Mouse (Mus musculus) c-Kit-positive CD71-positive TER-119-positive erythroid progenitor cells, embryonic 14.5 days (primary cell): ENCODE measurements at regions not wholly inside any gene's neighbourhood (a gene's known extent, or its start where the extent isn't known, plus 50 kb on each side); places are given as distances from the start of the nearest gene placed in this dataset.

ENCODE experiments used
- DNase-seq: peaks from one replicate; pipeline ENCODE4 v3.0.0-alpha.2; 2013; ENCODE audit warnings: low spot score

DNA sequence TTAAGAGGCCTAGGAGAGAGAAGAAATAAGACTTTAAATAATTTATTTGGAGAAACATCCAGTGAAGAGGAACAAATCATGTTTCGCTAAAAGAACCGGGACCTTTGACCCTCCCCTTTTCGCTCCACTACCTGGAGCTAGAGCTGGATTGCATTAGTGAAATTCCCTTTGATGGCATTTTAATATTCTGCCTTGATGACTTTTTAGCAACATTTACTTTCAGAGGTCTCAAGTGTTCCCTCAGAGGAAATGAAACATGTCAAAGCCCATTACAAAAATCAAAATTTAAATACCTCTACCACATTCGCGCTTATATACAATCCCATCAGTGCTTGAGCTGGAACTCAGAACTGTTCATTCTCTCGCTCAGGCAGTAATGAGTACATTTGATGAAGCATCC is 297.0 kb upstream of the Gm10295 start:
- no peak for DNase-seq

DNA sequence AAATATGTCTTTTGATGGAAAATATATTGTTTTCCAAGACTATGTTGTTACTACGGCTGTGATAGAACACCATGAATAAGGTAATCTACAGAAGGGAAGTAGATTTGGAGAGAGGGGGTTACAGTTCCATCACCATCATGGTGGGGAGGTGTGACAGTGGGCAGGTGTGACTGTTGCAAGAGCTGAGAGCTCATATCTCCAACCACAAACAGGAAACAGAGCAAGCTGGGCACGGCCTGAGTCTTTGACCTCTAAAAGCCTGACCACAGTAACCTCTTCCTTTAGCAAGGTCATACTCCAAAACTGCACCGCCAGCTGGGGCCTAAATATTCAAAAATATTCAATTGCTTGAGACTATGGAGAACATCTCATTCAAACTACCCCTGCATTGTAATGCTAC is 295.7 kb upstream of the Gm10295 start:
- DNase-seq: no peak

DNA sequence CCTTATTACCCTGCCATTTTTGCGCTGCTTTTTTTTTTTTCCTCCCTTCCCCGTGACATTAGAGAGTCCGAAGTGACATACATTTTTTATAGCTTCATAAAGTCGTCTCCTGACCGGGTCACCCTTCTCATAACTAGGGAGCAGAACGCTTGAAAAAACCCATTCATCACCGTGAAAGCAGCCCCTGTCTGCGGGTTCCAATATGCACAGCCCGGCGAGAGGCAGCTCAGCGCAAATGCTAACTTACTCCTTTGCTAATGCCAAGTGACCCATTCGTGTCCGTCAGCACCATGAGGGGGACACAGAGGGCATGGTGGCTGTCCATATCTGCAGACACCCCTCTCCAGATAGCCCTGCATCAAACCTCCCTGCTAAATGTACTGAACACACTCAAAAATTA is 271.8 kb upstream of the Gm10295 start:
- DNase-seq: no peak

GRCm38 (mm10) chr7:71603159-71603558 is 251.9 kb upstream of the Gm10295 start:
- DNase-seq: no peak

GRCm38 (mm10) chr7:71596780-71597179 is 245.5 kb upstream of the Gm10295 start:
- DNase-seq: no peak

- DNase-seq: no peak
Observed at GRCm38 (mm10) chr7:71587626-71588025, 236.3 kb upstream of the Gm10295 start.

DNA sequence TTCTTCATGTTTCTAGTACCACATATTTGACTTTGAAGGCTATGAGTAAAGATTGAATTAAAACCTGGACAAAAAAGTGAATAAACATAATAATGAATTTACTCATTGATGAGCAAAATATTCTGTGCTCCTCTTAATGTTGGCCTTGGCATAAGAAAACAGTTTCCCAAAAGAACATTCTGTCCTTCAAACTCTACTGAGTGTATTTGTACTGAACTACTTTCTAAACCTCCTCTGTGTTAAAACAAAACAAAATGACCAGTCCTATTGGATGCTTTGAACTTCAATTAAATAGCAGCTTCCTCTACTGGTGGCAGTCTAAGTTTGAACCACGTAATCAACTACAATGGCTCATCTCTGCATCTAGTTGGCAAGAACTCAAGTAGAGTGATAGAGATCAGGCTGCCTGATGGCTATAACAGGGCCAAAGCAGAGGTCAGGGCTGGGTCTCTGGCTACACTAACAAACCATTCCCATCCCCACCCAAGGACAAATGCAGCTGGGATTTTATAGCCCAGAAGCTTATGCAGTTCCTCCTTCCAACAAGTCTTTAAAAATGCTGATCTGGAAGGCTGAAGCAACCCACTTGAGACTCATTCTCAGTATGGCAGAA is 232.3 kb upstream of the Gm10295 start:
- no peak for DNase-seq

DNA sequence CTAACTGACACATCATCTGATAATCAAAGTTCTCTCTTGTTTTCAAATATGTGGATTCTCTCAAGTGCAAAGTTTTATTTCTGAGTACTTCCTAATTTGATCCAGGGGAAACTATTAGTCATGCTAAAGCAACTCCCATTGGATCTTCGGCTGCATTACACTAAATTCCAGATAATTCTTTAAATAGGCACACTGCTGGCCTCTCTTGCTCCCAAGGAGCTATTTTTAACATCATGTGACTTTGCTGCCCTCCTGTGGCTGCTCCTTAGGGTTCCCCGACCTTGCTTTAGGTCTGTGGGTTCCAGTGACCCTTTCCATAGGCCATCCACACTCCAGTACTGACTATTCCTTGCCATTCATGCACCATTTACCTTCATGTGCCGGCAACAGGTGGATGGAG is 230.5 kb upstream of the Gm10295 start:
- DNase-seq: no peak

GRCm38 (mm10) chr7:71560296-71560936 is 209.1 kb upstream of the Gm10295 start:
- DNase-seq: no peak

GRCm38 (mm10) chr7:71556473-71556872 is 205.2 kb upstream of the Gm10295 start:
- no peak for DNase-seq

- DNase-seq: no peak
Observed at GRCm38 (mm10) chr7:71555476-71555875, 204.2 kb upstream of the Gm10295 start.

DNA sequence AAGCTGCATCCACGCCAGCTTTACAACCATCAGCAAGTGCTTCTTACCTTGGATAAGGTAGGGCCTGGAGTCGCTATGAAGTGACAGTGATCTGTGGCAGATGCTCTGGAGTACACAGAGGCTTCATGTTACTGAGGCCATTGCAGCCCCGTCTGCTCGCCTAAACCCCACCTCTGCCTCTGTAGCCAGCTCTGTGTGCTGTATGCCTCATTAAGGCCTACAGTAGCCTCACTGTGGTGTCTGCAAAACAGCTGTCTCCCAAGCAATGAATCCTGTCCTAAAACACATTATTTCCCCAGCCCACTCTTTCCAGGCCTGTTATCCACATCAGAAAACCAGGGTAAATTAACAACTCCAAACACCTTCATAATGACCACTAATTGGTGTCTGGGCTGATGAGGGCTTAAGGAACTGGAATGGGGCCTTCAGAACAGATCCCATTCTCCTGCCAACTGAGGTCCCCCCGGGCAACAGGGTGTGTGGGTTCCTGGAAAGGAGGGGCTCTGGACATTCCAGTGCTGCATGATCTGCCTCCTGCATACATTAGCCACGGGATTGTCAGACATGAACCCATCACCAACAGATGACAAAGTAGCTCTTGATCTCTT is 195.4 kb upstream of the Gm10295 start:
- no peak for DNase-seq

DNA sequence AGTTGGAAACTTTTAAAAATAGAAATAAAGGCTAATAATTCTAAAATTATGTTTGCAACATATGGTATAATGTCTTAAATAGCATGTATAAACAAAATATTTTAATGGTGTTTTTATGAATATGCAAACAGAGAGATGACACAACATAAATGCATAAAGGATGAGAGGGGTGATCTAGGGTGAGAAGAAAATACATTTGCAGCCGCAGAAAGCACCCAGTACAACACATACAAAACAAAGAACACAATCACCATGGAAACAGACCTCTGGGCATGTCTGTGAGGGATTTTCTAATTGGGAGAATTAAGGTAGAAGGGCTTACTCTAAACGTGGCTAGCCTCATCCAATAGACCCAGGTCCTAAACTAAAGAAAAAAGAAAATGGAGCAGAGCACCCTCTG is 190.2 kb upstream of the Gm10295 start:
- DNase-seq: no peak

- no peak for DNase-seq
Observed at GRCm38 (mm10) chr7:71533109-71533508, 181.8 kb upstream of the Gm10295 start.

- DNase-seq: no peak
Observed at GRCm38 (mm10) chr7:71531496-71531895, 180.2 kb upstream of the Gm10295 start.

DNA sequence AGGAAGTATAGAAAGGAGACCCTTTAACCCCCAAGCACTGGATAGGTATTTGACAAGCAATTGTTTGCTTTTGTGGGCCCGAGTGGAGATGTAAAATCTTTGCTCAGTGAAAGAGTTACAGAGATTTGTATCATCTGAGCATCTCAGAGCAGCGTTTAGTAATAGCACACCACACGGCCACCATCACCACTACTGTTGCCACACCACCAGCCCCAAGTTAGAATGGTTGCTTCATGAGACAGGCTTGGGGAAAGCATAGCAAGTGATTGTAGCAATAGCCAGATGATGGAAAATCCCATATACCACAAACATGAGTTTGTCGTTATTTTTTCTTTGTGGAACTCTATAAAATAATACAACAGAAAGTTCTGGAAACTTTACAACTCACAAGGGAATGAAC is 179.6 kb upstream of the Gm10295 start:
- no peak for DNase-seq

DNA sequence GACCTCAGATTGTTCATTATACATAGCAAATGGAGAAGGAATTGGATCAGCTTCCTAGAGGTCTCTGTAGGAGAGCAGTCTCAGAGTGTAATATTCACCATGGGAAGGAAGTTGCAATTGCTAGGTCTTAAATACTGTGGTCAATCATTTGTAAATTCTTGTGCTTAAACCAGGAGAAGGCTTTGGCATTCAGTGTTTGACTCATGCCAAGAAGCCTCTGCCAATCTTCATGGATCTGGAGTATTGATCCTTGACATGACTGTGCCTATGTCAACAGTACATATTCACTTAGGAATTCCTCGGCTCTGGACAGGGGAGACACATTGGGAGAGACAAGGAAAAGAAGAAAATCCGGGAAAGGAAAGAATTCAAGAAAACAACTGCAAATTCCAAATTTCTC is 174.9 kb upstream of the Gm10295 start:
- no peak for DNase-seq

- no peak for DNase-seq
Observed at GRCm38 (mm10) chr7:71524577-71525126, 173.4 kb upstream of the Gm10295 start.

DNA sequence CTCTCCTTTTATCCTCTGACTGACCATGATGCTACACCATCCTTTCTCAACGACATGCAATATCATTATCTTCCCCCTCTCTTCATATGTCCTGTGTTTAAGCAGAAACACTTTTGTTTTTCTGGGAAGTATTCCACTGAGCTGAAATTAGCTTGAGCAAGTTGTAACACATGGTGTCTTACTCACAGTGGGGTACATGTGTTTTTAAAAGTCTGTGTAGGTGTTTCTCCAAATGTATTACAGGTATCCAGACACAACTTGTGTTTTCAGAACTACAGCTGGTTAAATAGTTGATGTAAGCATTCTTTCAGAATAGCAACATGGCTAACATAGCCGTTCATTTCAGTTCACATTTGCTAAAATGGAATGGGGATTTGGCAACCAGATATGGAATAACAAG is 172.8 kb upstream of the Gm10295 start:
- DNase-seq: no peak

- DNase-seq: no peak
Observed at GRCm38 (mm10) chr7:71507379-71507778, 156.1 kb upstream of the Gm10295 start.

DNA sequence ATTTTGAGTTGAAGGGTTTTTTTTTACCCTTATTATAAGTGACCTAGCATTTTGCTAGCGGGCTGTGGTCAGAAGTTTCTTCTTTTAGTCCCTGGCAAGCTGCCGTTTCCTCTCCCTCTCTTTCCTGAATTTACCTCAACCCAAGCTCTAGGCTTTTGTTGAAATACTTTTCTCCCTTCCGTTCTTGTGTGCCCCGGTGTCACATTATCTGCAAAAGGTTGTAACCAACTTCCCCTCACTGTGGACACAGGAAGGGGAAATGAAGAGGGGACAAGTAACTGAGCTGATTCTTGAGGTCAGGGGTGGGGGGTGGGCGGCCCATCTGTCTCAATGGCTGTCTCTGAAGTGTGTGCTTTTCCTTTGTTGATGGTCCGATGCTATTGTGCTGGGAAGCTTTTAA is 149.4 kb upstream of the Gm10295 start:
- DNase-seq: no peak

GRCm38 (mm10) chr7:71498123-71498522 is 146.8 kb upstream of the Gm10295 start:
- no peak for DNase-seq

DNA sequence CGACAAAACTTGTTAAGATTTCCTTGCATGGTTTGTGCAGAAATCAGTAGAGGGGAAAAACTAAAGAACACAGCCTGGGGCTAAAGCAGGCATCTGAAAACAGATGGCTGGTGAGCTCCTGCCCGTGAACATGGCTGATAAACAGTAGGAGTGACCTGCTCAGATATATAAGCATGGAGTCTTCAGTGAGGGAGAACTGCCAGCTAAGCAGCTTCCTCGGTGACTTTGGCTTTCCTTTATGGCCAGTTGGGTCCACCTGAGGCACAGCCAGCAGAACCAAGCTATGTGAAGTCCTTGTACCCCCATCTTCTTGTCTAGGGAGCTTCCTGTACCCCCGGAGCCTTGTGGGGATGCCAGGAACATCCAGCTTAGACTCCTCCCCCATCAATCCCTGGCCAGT is 139.8 kb upstream of the Gm10295 start:
- no peak for DNase-seq
